Mouse (Mus musculus): Measurements from ENCODE around the gene Hist2h3c2. TPM values are rescaled to one million over a fixed set of nuclear protein-coding genes. Genes with fewer than 3 reads are reported as not detected.
"Not testable (repeated sequence)": the region's sequence is repeated elsewhere in the genome, so short reads cannot be mapped to it uniquely, and the experiment has no call there.

Hist2h3c2 gene
- polyA plus RNA-seq, 1 experiment from 2014 or later = 2.8 TPM

DNA sequence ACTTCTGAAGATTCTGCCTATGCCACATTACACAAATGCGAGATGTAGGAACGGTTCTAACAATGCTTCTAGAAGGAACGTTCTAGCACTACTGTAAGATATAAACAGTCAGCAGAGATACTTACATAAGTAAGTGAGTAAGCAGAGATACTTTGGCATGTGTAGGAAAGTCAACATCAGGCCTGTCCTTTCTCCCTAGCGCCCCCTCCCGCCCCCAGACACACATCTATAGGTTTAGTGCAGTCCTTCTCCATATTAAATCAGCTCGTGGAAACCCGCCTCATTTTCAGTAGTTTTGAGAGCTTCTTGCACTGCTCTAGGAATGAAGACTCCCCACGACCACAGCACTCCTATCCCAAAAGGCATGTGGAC is 38.5 kb upstream of the Hist2h3c2 start:
- no peaks in the 10 kb centered on the region for H3K27me3 ChIP-seq (ENCODE audit: control insufficient read depth, insufficient read depth, low read length)
- DNase-seq (ENCODE audit: low spot score) = peak; percentile 38
- 11% methylated on average over 8 of the region's 8 CpGs for WGBS
- TF ChIP-seq CTCF (IDR thresholded peaks at IDR 0.05; ENCODE audit: low read depth) = peak; percentile 50
- TF ChIP-seq EP300 (optimal IDR thresholded peaks at IDR 0.05) = no peak
- no peaks in the 10 kb centered on the region for H3K4me1 ChIP-seq (replicated peaks; ENCODE audit: control insufficient read depth, insufficient read depth)
- ATAC-seq (ENCODE audit: low FRiP score, low TSS enrichment) = peak; percentile 4; the same call in 1 of the 2 replicates
- H3K9me3 ChIP-seq (ENCODE audit: control insufficient read depth, low read length) = no peaks in the 10 kb centered on the region
- H3K9ac ChIP-seq (ENCODE audit: low read length) = peak overlapping the region; percentile 66
- peak overlapping the region; percentile 65 for H3K4me2 ChIP-seq (replicated peaks; ENCODE audit: low read depth)
- H3K4me3 ChIP-seq (ENCODE audit: low read depth, low read length) = peak overlapping the region; percentile 42
- H3K36me3 ChIP-seq (ENCODE audit: control insufficient read depth, insufficient read depth, low read length) = no peaks in the 10 kb centered on the region
- peak overlapping the region; percentile 77 for H3K27ac ChIP-seq (replicated peaks)

DNA sequence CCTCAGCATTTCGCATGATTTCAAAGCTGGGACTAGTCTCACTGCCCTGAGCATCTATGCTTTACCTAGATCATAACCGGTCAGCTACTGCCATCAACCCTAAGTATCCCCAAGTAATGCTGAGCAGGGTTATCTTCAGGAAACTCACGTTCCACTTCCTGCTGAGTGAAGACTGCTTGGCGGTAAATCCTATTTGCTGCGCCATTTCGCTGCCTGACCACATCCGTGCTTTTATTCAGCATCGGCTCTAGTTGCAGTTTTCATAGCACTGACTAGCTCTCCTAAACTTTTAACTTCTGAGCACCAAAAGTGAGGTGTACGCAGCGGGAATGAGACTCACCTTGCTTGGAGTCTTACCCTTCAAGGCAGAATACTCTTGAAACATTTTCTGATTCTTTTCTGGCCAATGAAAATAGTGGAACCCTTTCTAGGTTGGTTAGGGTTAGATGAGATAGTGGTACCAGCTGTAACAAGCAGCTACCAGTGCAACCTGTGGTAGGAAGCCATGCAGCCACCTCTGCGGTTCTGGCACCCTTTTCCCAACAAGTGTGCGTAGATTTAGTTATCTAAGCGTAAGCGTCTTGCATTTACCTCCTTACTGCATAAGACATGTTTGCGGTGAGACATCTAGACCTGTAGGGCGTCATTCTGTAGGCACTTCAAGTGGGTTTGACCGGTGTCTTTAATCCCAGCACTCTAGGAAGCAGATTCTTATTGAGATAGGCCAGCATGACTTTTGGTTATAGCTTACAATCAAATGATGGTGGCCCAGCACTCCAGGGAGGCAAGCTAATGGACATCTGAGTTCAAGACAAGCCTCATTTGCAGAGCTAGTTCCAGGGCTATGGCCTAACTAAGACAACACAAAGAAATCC is 34.9 kb upstream of the Hist2h3c2 start:
- Histone ChIP-seq H3K9me3 (ENCODE audit: control insufficient read depth, low read length) (no peaks in the 10 kb centered on the region), H3K4me3 (ENCODE audit: low read depth, low read length) (no peak overlapping the region), H3K27me3 (ENCODE audit: control insufficient read depth, insufficient read depth, low read length) (no peaks in the 10 kb centered on the region), H3K4me2 (replicated peaks; ENCODE audit: low read depth) (no peak overlapping the region), H3K4me1 (replicated peaks; ENCODE audit: control insufficient read depth, insufficient read depth) (no peaks in the 10 kb centered on the region), H3K36me3 (ENCODE audit: control insufficient read depth, insufficient read depth, low read length) (no peaks in the 10 kb centered on the region), H3K27ac (replicated peaks) (no peak overlapping the region), H3K9ac (ENCODE audit: low read length) (no peak overlapping the region)
- no peak for DNase-seq (ENCODE audit: low spot score)
- no peak for ATAC-seq (ENCODE audit: low FRiP score, low TSS enrichment)
- no peak for TF ChIP-seq CTCF (IDR thresholded peaks at IDR 0.05; ENCODE audit: low read depth)
- TF ChIP-seq EP300 (optimal IDR thresholded peaks at IDR 0.05) = no peak
- 86% methylated on average over 17 of the region's 17 CpGs for WGBS

- peak within 1 kb of the TSS; percentile 93 for H3K27ac ChIP-seq (replicated peaks)
- H3K4me3 ChIP-seq (ENCODE audit: low read depth, low read length) = peak within 1 kb of the TSS; percentile 43
- H3K36me3 ChIP-seq (ENCODE audit: control insufficient read depth, insufficient read depth, low read length) = no peaks in the 10 kb centered on the region
- H3K9me3 ChIP-seq (ENCODE audit: control insufficient read depth, low read length) = no peaks in the 10 kb centered on the region
- no peaks in the 10 kb centered on the region for H3K4me1 ChIP-seq (replicated peaks; ENCODE audit: control insufficient read depth, insufficient read depth)
- WGBS = under 1% methylated on average over 45 of the region's 45 CpGs
- DNase-seq (ENCODE audit: low spot score) = peak; percentile 90
- peak; percentile 96 for ATAC-seq (ENCODE audit: low FRiP score, low TSS enrichment)
- TF ChIP-seq CTCF (IDR thresholded peaks at IDR 0.05; ENCODE audit: low read depth) (no peak), EP300 (optimal IDR thresholded peaks at IDR 0.05) (peak; percentile 25)
- H3K9ac ChIP-seq (ENCODE audit: low read length) = peak within 1 kb of the TSS; percentile 69
- no peaks in the 10 kb centered on the region for H3K27me3 ChIP-seq (ENCODE audit: control insufficient read depth, insufficient read depth, low read length)
- peak within 1 kb of the TSS; percentile 75 for H3K4me2 ChIP-seq (replicated peaks; ENCODE audit: low read depth)
Observed at GRCm38 (mm10) chr3:96269511-96270474, 30.9 kb upstream of the Hist2h3c2 start, which contains the start of gene Hist2h2bb. Hist2h2bb (plus strand) TSS chr3:96269752.

DNA sequence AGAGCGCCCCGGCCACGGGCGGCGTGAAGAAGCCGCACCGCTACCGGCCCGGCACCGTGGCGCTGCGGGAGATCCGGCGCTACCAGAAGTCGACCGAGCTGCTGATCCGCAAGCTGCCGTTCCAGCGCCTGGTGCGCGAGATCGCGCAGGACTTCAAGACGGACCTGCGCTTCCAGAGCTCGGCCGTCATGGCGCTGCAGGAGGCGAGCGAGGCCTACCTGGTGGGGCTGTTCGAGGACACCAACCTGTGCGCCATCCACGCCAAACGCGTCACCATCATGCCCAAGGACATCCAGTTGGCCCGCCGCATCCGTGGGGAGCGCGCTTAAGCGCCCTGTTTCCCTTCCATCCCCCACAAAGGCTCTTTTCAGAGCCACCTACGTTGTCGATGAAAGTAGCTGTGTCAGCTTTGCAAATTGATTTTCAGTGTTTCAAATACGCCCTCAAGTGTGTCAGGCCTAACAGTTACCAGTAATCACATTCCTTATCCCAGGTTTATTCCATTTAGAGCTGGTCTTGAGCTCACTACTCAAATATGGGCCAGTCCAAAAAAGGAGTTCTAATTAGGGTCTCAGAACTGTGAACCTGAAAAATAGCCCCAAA is 29.9 kb upstream of the Hist2h3c2 start:
- peak overlapping the region; percentile 64 for H3K9ac ChIP-seq (ENCODE audit: low read length)
- not testable (repeated sequence) for H3K9me3 ChIP-seq (ENCODE audit: control insufficient read depth, low read length); H3K27me3 ChIP-seq (ENCODE audit: control insufficient read depth, insufficient read depth, low read length); H3K36me3 ChIP-seq (ENCODE audit: control insufficient read depth, insufficient read depth, low read length); DNase-seq (ENCODE audit: low spot score); H3K4me1 ChIP-seq (replicated peaks; ENCODE audit: control insufficient read depth, insufficient read depth)
- peak overlapping the region; percentile 43 for H3K4me3 ChIP-seq (ENCODE audit: low read depth, low read length)
- 0% methylated on average over 9 of the region's 44 CpGs for WGBS
- ATAC-seq (ENCODE audit: low FRiP score, low TSS enrichment) = peak; percentile 25
- H3K27ac ChIP-seq (replicated peaks) = peak overlapping the region; percentile 93
- H3K4me2 ChIP-seq (replicated peaks; ENCODE audit: low read depth) = peak overlapping the region; percentile 75

DNA sequence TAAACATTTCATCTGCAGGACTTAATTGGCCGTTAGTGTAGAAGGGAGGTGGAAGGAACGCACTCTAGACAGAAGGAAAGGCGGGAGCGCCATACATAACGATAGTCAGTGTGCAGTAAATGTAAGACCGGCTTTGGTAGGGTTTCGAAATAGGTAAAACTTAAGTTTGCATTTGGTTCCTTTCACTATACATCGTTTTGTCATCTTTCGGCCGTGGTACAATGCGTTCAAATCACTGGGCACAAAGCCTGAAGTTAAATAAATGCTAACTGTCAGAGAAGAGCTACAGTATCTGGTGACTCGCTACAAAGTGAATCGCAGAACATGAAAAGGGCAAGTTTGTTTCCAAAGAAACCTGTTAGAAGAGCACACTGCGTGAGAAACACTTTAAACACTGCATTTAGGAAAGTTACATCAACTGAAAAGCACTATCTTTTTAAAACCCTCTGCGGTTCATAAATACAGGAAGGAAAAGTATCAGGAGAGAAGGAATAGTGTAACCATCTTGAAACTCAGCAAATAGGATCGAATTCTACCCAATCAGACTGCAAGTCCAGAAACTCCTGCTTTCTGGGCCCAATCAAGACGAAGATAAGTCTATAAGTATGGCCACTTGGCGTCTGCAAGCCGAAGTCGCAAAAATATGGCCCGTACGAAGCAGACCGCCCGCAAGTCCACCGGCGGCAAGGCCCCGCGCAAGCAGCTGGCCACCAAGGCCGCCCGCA is 29.3 kb upstream of the Hist2h3c2 start, which contains the start of gene Hist2h3b:
Gene Hist2h3b (plus strand): TSS at position 604 of the 725 bp plus-strand sequence.
- TF ChIP-seq EP300 (optimal IDR thresholded peaks at IDR 0.05) (no peak), CTCF (IDR thresholded peaks at IDR 0.05; ENCODE audit: low read depth) (0 out of 2 replicates have a peak, but pooled peaks have one; percentile 4)

More for the DNA sequence above, 29.3 kb upstream of the Hist2h3c2 start, which contains the start of gene Hist2h3b:
- WGBS = 9% methylated on average over 29 of the region's 30 CpGs
- Histone ChIP-seq H3K4me1 (replicated peaks; ENCODE audit: control insufficient read depth, insufficient read depth) (no peaks in the 10 kb centered on the region), H3K9me3 (ENCODE audit: control insufficient read depth, low read length) (no peaks in the 10 kb centered on the region), H3K9ac (ENCODE audit: low read length) (peak within 1 kb of the TSS; percentile 64), H3K27ac (replicated peaks) (peak within 1 kb of the TSS; percentile 93), H3K4me3 (ENCODE audit: low read depth, low read length) (peak within 1 kb of the TSS; percentile 43), H3K4me2 (replicated peaks; ENCODE audit: low read depth) (peak within 1 kb of the TSS; percentile 75), H3K27me3 (ENCODE audit: control insufficient read depth, insufficient read depth, low read length) (no peaks in the 10 kb centered on the region), H3K36me3 (ENCODE audit: control insufficient read depth, insufficient read depth, low read length) (no peaks in the 10 kb centered on the region)
- DNase-seq (ENCODE audit: low spot score) (peak; percentile 81), ATAC-seq (ENCODE audit: low FRiP score, low TSS enrichment) (peak; percentile 77)

All from stomach, postnatal 0 days (tissue).